Mouse (Mus musculus): ENCODE measurements at regions not wholly inside any gene's neighbourhood (a gene's known extent, or its start where the extent isn't known, plus 50 kb on each side); places are given as distances from the start of the nearest gene placed in this dataset.

GRCm38 (mm10) chr9:101416321-101416720, 164.7 kb upstream of the Ppp2r3a start:
- no peak for TF ChIP-seq CTCF (IDR thresholded peaks at IDR 0.05; ENCODE audit: borderline replicate concordance, control insufficient read depth, extremely low read depth, insufficient read depth, low read length, poor library complexity)
- TF ChIP-seq POLR2A (IDR thresholded peaks at IDR 0.05; ENCODE audit: control insufficient read depth, extremely low read depth, insufficient read depth, low read length, poor library complexity): no peak

Data from thymus, adult 2 months (tissue).